Mouse (Mus musculus) adrenal gland, postnatal 14 days (tissue): ENCODE measurements around the gene Il11ra1. TPM values are rescaled to one million over a fixed set of nuclear protein-coding genes. Genes with fewer than 3 reads are reported as not detected.

Experiments used
- DNase-seq: peaks from one replicate; pipeline ENCODE4 v3.0.0; 2021; ENCODE audit warnings: mixed read lengths
- total RNA-seq: library from RNA; stranded (reverse); gene quantifications from 2 replicates; pipeline ENCODE4 v1.2.3, GENCODE M21; 2021

Gene Il11ra1
- total RNA-seq, 1 experiment from 2014 or later: 60.2 TPM

- DNase-seq: peak; percentile 48
These were observed 8.5 kb downstream of the Il11ra1 start for GRCm38 (mm10) chr4:41708192-41708745.

- no peak for DNase-seq
These were observed 10.4 kb downstream of the Il11ra1 start for GRCm38 (mm10) chr4:41710229-41710628.

- DNase-seq: no peak
These were observed 12.1 kb downstream of the Il11ra1 start for GRCm38 (mm10) chr4:41711705-41712375.

- peak; percentile 34 for DNase-seq
These were observed 12.8 kb downstream of the Il11ra1 start for GRCm38 (mm10) chr4:41712421-41713196.

- DNase-seq: peak; percentile 91
These were observed 13.6 kb downstream of the Il11ra1 start, which contains the start of gene Rpp25l for GRCm38 (mm10) chr4:41713197-41714067. Gene Rpp25l (minus strand): TSS chr4:41713534.

- peak; percentile 80 for DNase-seq
These were observed 14.5 kb downstream of the Il11ra1 start for GRCm38 (mm10) chr4:41714276-41714675.

- DNase-seq: no peak
These were observed 15.3 kb downstream of the Il11ra1 start for GRCm38 (mm10) chr4:41715082-41715481.

GRCm38 (mm10) chr4:41715596-41715995 is 15.8 kb downstream of the Il11ra1 start:
- DNase-seq: peak; percentile 57

- no peak for DNase-seq
These were observed 17.0 kb downstream of the Il11ra1 start for GRCm38 (mm10) chr4:41716834-41717233.

GRCm38 (mm10) chr4:41722918-41723351 is 23.1 kb downstream of the Il11ra1 start, which contains the start of gene Dctn3:
Gene Dctn3 (minus strand): TSS chr4:41723170.
- DNase-seq: peak; percentile 93

GRCm38 (mm10) chr4:41726826-41727621 is 27.2 kb downstream of the Il11ra1 start:
- DNase-seq: no peak

GRCm38 (mm10) chr4:41731052-41731765 is 31.4 kb downstream of the Il11ra1 start, which contains the start of gene Arid3c:
Gene Arid3c (minus strand): TSS chr4:41731142.
- no peak for DNase-seq

- DNase-seq: peak; percentile 83
These were observed 37.9 kb downstream of the Il11ra1 start for GRCm38 (mm10) chr4:41737602-41738255.

- no peak for DNase-seq
These were observed 38.4 kb downstream of the Il11ra1 start for GRCm38 (mm10) chr4:41738256-41738603.

- no peak for DNase-seq
These were observed 39.5 kb downstream of the Il11ra1 start for GRCm38 (mm10) chr4:41739260-41739659.

GRCm38 (mm10) chr4:41740380-41741157 is 40.8 kb downstream of the Il11ra1 start:
- DNase-seq: peak; percentile 77

GRCm38 (mm10) chr4:41741158-41741560 is 41.4 kb downstream of the Il11ra1 start:
- peak; percentile 95 for DNase-seq

GRCm38 (mm10) chr4:41744131-41744530 is 44.3 kb downstream of the Il11ra1 start:
- DNase-seq: no peak

- no peak for DNase-seq
These were observed 45.2 kb downstream of the Il11ra1 start for GRCm38 (mm10) chr4:41745021-41745420.
